Mouse (Mus musculus) T-helper 1 cell (primary cell): ENCODE results near the gene Mrpl52.

Experiments
- in situ Hi-C: fragments of 300-600 bp; cut with MboI, MseI; formaldehyde crosslinking; loops from one replicate; pipeline ENCODE4 v1.15.1; 2025; ENCODE audit warnings: high pct_unique_total_duplicates

Mrpl52 gene

DNA sequence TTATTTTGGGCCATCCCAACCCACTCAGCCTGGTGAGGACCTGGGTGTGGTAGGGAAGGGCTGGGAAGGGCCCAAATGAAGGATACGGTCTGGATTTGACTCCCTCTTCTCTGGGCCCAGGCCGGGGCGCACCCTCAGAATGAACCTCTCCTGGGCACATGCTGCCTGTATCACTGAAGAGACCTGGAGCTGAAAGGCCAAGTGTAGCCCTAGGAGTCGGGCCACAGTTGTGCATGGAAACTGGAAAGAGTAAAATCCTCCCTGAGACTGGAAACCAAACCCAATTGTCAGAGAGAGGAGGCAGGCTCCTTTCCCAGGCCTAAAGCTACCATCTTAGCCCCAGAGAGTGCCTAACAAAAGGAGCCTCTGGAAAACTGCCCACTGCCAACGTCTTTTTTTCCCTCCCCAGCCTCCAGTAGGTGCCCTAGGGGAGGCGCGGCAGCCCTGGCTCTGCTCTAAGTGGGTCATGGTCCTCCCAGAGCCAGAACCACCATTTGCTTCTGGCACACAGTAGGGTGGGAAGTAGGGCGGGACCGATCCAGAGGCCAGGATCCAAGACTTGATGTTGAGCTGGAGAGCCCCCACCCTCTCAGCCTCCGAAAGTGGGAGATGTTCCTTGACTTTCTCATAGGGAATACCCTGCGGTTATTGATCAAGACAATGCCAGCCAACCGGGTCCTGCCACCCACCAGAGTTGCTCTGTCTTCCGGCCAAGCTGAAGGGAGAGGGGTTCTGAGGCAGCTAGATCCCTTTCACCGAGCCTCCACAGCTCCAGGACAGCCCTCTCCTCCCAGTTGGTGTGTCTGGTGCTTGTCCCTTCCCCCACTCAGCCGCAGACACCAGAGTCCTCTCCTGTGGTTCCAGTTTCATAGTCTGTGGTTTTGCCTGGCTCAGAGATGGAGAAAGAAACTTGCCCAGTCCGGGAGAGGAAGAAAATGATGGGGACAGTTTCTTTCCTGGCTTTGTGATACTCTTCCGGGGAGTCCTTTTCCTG lies 6.4 kb downstream of the Mrpl52 start:
- in situ Hi-C loops, result no loop called here

DNA sequence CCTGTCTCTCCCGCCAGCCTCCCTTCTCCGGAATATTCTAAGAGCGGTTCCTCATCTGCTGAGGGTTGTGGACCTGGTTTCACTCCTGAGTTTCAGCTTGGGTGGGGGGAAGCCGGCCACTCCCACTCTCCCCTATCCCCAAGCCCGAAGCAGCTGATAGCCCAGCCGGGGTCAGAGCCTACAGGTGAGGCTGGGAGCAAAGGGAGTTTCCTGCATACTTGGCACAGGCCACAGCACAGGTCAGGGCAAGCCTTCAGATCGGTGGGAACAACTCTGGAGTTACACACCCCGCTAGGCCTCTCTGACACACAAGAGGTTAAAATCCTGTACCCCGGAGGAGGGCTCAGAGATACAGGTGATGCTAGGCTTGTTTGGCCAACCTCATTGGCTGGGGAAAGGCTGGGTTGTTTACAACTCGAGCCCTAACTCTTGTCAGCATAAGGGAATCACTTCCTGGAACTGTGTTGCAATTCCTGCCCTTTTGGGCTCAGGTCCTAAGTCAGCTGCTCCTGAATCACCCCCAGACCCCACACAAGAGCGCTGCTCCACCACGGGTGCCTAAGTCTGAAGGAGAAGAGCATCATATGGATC lies 7.3 kb downstream of the Mrpl52 start:
- in situ Hi-C loops, result no loop called here

DNA sequence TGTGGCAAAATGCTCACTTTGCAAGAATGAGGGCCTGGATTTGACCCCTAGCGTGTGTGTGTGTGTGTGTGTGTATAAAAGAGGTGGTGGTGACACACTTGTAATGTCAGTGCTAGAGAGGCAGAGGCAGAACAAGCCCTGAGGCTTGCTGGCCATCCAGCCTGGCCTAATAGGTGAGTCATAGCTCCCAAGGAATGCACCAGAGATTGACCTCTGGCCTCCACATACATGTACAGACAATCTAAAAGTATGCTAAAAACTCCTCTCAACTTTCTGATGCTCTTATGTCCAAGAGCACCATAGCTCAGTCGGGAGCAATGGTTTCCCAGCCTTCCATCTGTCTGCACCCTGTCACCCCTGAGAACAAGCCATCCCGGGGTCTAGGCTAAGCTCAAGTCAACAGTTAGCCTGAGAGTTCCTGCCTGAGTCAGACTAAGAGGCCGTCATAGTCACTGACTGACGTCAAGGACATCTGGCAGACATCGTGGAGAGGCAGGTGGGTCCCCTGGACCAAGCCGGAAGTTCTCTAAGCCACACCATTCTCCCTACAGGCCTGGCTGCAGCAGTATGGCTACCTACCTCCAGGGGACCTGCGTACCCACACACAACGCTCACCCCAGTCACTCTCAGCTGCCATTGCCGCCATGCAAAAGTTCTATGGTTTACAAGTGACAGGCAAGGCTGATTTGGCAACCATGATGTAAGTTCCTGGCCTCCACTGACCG lies 8.6 kb downstream of the Mrpl52 start:
- in situ Hi-C loops, result no loop called here

DNA sequence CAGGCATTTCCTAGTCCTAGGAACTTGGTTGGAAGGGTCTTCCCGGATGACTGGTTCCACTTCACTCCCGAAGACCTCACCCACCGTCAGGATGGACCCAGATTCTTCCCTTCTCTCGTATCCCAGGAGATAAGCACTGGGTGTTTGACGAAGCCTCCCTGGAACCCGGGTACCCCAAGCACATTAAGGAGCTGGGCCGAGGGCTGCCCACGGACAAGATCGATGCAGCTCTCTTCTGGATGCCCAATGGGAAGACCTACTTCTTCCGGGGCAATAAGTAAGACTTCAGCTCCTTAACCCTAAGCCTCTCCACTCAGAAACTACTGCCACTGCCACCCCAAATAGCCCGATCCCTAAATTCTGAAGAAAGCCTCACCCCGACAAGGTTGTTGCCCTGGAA lies 12.4 kb downstream of the Mrpl52 start:
- in situ Hi-C loops, result no loop called here

DNA sequence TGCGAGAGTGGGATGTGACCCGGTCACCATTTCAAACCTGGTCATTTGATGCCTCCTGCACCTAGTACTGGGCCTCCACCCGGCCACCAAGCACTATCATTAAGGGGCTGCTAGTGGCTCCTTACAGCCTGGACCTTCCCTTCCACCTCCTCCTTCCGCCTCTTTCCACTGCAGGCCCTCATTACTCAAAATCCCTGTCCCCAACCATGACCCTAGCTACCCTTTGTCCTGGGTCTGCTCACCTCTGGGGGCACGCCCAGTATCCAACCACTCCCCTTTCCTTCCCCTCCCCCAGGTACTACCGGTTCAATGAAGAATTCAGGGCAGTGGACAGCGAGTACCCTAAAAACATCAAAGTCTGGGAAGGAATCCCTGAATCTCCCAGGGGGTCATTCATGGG lies 12.9 kb downstream of the Mrpl52 start:
- in situ Hi-C loops, result no loop called here

DNA sequence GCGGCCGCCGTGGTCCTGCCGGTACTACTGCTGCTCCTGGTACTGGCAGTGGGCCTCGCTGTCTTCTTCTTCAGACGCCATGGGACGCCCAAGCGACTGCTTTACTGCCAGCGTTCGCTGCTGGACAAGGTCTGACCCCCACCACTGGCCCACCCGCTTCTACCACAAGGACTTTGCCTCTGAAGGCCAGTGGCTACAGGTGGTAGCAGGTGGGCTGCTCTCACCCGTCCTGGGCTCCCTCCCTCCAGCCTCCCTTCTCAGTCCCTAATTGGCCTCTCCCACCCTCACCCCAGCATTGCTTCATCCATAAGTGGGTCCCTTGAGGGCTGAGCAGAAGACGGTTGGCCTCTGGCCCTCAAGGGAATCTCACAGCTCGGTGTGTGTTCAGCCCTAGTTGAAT lies 13.8 kb downstream of the Mrpl52 start:
- in situ Hi-C loops, result no loop called here

DNA sequence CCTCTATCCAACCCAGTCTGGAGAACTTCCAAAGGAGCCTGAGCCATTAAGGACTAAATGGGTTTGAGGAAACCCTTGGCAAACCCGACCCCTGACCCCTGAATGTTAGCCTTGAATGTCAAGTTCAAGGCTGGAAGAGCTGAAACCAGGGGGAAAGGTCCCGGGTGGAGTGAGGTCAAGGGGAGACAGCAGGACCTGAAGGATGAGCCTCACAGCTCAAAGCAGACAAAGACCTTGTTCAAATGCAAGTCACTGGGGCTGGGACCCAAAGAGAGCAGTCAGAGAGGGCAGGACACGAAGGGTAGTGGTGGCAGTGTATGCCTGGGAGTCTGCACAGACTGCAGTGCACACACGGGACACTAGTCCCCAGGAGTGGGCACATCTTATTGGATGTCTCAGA lies 14.7 kb downstream of the Mrpl52 start:
- in situ Hi-C loops, result no loop called here

DNA sequence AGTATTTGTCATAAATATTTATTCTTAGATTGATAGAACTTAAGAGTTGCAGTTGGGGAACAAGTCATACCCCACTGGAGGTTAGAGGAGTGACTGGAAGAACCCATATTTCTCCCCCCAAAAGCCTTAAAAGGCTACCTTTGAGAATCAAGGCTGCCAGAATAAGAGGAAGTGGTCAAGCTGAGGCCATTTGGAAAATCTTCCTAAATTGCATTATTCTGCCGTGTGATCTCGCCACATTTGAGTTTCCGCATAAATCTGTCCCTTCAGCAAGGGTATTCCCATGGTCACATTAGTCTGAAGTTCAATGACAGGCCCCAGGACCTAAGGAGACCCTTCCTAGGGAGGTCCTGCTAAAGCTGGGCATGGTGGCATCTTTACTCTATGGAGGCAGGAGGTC lies 15.8 kb downstream of the Mrpl52 start:
- in situ Hi-C loops, result no loop called here

DNA sequence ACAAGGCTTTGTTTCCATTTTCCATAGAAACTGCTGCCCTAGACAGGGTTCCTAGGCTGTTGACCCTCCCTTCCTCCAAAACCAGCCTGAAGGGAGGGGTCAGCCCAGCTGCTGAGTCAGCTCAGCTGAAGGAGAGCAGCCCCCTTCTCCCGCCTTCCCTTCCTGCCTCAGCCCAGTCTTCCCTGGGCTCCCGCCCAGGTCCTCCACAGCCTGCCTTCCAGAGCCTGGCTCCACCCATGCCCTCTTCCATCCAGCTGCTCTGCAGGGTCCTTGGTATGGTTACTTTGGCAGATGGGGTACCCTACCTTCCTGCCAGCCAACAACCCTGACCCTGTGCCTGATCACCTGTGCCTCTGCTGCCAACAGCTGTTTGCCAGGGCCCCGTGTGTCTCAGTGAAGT lies 16.5 kb downstream of the Mrpl52 start:
- in situ Hi-C loops, result no loop called here

DNA sequence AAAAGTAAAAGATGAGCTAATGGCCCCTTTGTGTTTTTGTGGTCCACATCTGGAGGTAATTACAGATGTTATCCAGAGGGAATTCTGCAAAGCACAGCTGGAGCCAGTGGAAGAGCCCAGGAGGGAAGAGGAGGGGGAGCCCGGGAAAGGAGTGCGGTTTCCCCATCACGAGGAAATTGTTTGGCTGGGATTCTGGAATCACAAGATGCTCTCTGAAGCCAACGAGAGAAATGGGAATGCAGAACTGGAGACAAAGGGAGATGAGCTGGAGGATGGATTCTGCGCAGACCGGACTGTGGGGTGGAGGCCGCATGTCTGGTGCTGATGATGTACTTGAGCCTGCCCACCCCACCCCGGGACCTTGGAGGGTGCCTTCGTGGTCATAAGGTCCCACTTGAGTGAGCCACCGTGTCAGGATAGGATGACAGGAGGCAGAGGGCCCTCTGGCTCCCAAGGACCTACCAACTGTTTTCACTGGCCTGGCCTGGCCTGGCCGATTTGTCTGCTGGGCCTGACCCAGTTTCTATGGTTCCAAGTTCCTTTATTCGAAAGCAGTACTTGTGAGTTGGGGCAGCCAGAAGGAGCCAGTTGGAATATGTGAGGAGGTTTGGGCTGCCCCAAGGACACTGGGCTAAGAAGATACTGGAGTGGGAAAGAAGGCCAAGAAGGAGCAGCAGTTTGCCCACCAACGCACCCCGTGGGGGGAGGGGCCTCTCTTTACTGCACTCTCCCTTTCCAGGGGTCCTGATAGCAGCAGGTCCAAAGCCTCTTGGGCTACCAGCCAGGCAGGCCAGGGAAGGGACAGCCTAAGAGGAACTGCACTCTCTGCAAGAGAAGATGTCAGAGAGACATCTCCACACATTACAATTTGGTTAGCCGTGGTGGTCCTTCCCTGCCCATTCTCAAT lies 17.3 kb downstream of the Mrpl52 start:
- in situ Hi-C loops, result no loop called here

DNA sequence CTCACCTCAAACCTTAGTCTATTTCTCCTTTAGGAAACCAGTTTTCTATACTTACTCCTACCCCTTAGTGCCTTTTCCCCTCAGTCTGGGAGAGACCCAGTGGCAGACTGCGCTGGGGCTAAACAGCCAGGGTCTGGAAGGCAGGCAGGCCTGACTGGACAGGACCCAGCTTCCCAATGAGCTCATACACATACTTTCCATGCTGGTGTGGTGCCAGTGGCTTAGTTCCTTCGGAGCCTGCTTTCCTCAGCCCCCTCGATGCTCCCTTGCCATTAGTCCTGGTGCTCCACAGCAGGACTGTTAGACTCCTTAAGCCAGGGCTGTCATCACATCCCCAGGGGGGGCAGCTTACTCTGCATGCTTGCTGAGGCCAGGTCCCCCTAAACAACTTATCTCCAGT lies 18.8 kb downstream of the Mrpl52 start:
- in situ Hi-C loops, result no loop called here

DNA sequence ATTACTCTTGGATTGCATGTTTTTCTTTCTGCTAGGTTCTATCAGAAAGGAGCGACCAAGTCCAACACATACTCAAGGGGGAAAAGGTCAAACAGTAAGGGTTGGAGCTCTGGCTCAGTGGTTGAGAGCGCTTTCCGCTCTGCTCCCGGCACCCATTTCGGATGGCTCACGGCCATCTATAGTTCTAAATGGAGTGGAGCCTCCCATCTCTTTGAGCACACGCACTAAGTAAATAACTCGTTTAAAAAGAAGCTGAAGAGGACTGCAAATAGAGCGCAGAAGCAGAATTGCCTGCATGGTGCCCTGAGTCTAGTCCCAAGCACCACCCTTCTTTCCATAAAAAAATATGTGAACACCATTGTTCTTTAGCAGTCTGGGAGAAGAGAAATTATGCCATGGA lies 26.9 kb downstream of the Mrpl52 start:
- in situ Hi-C loops, result loop anchor here (25.0 kb wide), 1 partner anchor 216 kb away; no protein-coding TSS in a partner anchor

DNA sequence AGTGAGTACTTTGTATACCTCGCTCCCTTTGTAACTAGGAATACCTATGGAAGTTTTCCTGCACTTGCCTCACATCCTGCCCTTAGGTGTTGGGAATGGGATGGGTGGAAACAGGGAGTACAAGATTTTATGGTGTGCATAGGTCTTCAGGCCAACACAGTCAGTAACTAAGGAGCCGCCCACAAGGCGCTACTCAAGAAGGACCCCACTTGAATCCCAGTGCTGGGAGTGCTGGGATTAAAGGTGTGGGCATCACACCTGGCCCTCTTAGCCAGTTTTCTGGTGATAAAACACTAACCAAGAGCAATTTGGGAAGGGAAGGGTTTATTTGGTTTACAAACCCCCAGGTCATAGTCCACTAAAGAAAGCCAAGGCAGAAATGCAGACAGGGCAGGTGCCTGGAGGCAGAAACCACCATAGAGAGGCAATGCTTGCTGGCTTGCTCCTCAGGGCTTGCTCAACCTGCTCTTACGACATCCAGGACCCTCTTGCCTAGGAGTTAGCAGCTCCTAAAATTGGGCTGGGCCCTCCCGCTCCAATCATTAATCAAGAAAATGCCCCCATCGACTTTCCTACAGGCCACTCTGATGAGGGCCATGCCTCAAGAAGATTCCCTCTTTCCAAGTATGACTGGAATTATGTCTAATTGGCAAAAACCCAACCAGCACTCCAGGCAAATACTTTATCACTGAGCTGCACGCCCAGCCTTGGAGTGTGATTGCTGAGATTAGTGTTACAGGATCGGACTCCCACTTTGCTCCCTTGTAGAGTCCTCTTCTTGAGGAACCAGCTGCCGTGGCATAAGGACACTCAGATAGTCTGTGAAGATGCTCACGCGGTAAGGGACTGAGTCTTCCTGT lies 28.2 kb downstream of the Mrpl52 start:
- in situ Hi-C loops, result loop anchor here (25.0 kb wide), 1 partner anchor 218 kb away; no protein-coding TSS in a partner anchor

DNA sequence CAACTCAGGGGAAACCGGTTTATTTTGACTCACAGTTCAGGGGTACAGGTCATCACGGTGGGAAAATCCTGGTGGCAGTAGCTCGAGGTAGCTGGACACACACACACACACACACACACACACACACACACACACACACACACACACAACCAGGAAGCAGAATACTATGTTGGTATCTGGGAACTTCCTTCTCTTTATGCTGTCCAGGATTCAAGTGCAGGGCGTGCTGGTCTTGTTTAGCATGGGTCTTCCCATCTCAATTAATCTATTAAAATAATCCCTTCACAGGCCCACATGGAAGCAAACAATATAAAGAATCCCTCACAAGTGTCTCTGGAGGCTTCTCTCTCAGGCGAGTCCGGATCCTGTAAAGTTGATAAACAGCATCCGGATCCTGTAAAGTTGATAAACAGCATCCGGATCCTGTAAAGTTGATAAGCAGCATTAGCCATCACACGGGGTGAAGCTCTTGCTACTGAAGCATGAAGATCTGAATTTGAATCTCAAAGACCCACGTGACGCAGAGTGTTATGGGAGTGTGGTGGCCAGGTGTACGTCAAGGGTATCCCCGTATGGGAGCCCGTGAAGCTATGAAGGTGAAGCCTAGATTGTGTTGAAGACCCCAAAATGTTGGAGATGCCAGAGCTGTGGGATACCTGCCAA lies 31.3 kb downstream of the Mrpl52 start:
- in situ Hi-C loops, result loop anchor here (25.0 kb wide), 1 partner anchor 221 kb away; no protein-coding TSS in a partner anchor

DNA sequence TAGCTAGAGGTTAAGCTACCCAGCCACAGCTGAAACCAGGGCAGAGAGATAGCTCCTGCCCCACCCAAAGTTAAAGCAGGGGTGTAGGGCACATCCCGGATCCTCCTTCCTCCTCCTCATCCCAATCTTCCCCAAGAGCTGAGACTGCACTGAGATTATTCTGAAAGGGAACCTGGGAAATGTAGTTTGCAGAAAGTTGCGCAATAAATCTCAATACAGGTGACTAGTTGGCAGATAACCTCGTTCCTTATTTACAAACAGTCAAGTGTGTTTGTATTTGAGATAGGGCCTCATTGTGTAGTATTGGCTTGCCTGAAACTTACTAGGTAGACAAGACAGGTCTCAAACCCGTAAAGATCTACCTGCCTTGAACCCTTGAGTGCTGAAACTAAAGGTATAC lies 35.4 kb downstream of the Mrpl52 start:
- in situ Hi-C loops, result loop anchor here (10.0 to 25.0 kb wide), 2 partner anchors 225 to 1353 kb away; no protein-coding TSS in a partner anchor

DNA sequence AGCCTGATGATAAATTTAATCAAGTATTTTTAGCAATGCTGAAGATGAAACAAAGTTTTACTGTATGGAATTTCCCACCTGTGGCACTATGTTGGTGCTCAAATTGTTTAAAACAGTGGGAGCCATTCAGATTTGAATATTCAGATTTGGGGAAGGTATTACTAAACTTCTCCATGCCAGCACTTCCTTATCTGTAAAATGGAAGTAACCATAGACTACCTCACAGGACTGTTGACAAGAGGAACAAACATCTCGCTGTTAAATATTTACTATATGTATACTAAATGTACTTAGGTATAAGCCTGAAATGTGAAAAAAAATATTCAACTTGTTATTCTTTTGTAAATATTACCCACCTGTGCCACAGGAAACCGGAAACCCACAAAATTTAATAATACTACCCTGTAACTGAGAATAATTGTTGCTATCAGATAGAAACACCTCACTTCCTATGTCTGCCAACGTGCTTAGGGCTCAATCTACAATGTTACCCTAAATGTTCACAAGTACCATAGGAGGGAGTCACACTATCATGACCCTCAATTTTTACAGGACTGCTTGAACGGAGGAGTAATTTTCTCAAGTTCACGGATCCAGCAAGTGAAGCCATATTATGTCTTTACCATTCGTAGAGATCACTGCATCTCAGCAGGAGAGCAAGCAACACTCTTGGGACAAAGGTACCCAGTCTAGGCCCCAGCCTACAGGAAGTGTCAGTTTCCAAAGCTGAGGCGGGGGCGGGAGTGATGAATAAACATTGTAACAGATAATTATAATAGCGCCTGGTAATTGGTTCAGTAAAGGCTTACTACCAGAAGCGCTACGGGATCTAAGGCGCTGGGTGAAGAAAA lies 36.6 kb downstream of the Mrpl52 start:
- in situ Hi-C loops, result loop anchor here (10.0 to 25.0 kb wide), 2 partner anchors 226 to 1351 kb away; no protein-coding TSS in a partner anchor

DNA sequence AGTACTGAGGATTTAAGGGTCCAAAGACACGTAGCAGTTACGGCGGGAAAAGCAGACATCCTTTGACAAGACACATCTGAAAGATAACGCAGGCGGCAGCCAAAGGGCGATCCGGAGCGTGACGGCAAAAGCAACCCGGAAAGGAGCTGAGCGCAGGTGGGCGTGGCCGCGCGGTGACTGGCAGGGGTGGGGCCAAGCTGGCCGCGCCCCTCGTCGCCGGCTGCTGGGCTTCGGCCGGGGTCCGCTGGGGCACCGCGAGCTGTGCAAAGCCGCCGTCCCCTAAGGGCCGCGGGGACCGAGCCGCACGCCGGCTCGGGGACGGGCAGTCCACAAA lies 37.2 kb downstream of the Mrpl52 start, which contains the start of gene Lrp10:
Gene Lrp10 (plus strand): TSS at position 179 of the 334 bp plus-strand sequence.
- in situ Hi-C loops, result loop anchor here (10.0 to 25.0 kb wide), 2 partner anchors 227 to 1351 kb away; no protein-coding TSS in a partner anchor

DNA sequence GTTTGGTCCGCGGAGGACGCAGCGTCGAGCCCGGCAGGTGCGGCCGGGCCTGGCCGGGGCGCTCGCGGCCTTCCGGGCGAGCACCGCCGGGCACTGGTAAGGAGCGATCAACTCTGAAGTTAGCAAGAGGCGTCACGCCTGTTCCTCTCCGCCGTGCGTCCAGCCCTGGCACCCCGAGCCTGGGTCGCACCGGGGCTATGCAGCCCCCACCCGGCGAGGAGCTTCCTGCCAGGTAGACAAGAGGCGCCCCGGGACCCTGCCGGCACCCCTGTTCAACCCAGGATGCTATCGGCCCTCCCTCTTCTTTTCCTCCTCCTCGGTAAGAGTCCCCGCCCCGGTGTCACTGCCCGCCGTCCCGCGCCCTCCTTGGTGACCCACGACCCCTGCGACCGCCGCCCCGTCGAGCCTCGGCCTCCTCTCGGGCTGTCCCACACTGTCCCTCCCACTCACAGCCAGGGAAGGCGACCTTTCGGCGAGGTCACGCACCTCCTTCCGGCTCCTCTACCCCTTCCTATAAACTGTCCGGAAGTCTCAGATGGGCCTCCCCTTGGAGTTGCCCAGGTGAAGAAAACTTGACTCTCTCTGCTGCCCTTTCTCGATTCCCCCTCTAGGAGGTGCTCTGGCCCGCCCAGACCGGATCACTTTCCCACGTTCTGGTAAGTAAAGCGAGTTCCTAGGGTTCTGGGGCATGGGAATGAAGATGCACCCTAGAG lies 37.7 kb downstream of the Mrpl52 start:
- in situ Hi-C loops, result loop anchor here (5.0 to 25.0 kb wide), 3 partner anchors 48 to 1350 kb away; no protein-coding TSS in a partner anchor
